Mouse (Mus musculus) adrenal gland, adult 8-10 months (tissue): ENCODE data around the gene Chst11. TPM values are rescaled to one million over a fixed set of nuclear protein-coding genes. Genes with fewer than 3 reads are reported as not detected.
A peak's percentile ranks its signal among the peaks of the same experiment; 100 is the strongest.

ENCODE experiments used
- DNase-seq: peaks from one replicate; pipeline ENCODE4 v3.0.0; 2022
- total RNA-seq, 4 experiments: library from RNA; stranded (reverse); gene quantifications; 2 replicates each; pipeline ENCODE4 v1.2.4; 2022

Chst11 gene
- total RNA-seq, 4 experiments from 2014 or later: 42.6 to 79.6 (median 61.1) TPM

DNA sequence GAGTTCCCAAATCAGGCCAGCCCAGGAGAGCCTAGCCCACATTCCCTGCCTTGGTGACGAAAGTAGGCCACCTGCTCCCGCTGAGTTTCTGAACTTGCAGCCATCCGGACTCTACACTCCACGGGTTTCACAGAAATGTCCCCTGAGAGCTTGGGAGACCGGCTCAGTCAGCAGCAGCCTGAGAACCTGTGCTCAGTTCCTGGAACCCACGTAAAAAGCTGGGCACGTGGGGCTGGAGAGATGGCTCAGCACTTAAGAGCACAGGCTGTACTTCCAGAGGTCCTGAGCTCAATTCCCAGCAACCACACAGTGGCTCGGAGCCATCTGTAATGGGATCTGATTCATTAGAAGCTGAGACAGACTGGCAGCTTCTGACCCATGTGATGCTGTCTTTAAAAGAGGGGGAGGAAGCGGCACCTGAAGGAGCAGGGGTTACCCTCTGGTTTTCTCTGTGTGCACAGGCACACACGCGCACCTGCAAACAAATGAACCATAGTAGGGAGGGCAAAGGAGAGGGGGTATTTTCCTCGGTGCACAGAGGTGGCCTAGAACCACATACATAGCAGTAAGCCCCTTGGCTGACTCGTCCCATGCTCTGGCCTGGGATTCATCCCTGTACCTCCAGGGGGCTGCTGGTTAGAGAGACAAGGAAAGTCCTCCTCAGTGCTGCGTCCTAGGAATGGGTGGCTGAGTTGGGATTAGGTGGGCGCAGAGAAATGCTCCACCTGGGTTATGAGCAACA is 196.7 kb downstream of the Chst11 start:
- no peak for DNase-seq

DNA sequence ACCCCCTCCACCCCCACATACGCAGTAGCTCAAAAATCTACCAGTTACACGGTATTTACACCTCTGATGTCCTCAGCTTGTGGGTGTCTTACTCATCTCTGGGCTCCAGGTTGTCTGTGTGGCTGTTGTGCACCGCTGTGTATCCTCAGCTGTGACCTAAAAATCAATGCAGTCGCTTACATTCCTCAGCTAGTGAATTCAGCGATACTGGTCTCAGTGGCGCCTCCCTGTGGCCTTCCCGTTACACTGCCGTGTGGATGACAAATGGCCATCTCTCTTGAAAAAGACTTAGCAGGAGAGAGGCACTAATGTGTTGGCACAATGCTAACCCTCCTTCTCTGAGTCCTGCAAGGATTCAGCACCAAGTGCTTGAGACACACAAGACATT is 197.3 kb downstream of the Chst11 start:
- peak; percentile 55 for DNase-seq

DNA sequence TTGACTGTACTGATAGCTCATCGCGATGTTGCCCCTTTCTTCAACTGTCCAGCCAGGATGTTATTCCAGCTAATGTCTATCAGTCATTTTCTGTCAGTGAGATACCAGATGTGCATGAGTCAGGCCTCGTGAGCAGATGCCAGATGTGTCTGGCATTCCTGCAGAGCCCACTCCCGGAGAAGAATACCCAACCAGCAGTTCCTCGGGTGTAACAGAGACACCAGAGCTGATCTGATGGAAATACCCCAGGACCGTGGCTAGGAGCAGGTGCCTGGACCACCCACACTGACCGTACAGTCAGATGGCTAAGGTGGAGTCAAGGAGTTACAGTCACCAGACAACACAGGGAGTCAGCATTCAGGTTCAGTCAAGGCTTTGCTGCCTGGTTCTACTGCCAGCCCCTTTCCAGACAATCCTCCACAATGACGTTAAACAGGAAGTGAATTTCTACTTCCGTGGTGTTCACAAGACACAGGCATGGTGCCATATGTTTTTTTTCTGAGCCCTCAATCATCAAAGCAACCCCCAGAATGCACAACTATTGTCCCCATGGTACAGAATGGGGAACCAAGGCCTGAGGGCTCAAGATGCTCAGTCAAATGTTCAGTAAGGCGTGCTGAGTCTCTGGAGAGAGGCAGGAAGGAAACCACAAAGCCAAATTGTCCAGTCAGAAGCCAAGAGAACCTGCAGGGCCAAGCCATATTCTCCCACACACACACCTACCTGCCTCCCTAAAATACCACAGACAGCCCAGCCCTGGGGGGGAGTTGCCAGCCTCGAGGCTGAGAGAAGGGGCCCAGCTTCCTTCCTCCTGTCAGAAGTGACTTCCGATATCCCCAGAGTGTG is 198.6 kb downstream of the Chst11 start:
- DNase-seq: no peak

DNA sequence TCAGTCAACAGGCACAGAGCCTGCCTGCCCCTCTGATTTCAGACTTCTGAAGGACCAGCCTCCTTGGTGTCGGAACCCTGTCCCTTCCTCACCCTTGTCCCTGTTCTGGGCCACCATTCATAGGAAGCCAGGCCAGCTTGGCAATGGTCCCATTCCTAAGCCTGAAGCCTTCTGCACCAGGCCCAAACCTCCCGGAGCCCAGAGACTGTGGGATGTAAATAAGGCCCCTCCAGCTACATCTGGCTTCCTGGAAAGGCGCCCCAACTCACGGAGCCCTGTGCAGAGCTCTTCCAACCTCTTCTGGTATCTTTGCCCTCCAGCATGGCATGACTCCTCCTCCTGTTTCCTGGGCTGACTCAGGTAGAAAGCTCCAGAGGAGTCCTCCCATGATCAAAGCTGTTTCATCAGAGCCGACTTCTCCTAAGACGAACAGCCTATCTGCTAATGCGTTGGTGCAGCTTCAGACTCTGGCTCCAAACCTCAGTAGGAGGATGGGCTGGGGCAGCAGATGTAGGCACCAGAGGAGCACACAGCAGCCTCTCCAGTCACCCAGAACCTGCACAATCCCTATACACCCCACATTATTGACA is 199.3 kb downstream of the Chst11 start:
- no peak for DNase-seq

DNA sequence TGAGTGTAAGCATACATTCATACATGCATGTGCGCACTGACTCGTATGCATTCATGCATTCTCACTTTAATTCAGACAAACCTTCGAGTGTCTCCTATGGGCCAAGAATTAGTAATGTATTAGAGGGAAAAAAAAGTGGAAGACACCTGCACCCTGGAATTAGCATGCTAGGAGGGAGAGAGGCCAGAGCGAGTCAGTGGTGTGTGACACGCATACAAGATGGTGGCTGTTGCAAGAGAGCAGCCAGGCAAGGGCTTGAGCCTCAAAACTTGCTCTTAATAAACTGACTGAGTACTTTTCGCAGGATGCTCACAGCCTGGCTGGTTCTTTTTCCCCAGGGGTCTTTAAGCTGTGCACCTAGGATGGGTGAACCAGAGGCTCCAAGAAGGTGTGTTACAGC is 199.8 kb downstream of the Chst11 start:
- no peak for DNase-seq

DNA sequence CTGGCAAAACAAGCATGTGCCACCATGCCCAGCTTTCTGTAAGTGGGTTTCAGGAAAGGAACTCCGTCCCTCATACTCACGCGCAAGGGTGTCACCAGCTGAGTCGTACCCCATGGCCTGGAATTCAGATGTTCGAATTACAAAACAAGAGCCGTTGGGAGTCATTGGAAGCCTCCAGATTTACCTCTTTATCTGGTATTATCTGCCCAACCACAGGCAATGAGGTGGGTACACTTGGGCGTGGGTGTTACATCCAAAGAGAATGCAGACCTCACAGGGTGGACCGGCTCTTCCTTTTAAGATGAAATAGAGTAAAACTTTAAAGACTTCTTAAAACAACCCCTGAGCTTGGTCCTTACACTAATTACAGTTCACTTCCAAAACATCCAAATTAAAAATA is 200.9 kb downstream of the Chst11 start:
- DNase-seq: no peak

DNA sequence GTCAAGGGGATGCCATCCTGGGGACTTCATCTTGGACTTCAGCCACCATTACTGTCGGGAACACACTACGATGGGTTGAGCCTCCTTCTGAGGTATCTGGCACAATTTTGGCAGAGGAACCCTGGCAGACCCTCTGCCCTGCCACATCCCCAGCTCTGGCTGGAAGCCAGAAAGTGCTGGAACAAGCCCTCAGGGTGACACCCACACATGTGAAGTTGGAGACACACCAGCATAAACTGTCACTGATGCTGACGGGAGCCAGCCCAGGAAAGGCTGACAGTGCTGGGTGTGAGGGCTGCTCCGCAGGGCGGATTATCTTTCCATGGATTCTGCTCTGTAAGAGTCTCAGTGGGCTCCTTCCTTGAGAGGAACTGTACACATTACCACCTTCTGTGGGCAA is 201.7 kb downstream of the Chst11 start:
- DNase-seq: no peak

DNA sequence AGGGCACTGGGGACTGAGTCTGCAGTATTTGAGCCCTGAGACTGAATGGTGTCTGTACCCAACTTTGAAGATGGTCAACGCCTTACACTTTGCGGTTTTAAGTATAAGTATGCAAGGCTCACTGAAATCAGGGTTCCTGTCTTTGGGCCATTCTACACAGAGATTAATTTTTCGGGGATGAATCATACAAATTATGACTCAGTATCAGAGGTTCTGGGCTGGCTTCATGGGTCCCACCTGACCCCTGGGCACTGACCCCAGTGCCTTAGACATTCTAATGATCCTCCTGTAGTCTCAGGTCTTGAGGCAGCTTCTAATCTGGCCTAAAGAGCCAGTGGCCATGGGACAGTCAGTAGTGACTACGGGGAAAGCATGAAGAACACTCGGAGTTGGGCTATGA is 203.8 kb downstream of the Chst11 start:
- DNase-seq: no peak

DNA sequence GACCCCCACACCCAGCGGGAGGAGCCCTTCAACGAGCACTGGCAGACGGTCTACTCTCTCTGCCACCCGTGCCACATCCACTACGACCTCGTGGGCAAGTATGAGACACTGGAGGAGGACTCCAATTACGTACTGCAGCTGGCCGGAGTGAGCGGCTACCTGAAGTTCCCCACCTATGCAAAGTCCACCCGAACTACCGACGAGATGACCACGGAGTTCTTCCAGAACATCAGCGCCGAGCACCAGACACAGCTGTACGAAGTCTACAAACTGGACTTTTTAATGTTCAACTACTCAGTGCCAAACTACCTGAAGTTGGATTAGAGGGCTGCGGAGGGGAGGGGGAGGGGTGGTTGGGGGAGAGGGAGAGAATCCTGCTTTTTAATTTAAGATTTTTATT is 206.2 kb downstream of the Chst11 start:
- no peak for DNase-seq

DNA sequence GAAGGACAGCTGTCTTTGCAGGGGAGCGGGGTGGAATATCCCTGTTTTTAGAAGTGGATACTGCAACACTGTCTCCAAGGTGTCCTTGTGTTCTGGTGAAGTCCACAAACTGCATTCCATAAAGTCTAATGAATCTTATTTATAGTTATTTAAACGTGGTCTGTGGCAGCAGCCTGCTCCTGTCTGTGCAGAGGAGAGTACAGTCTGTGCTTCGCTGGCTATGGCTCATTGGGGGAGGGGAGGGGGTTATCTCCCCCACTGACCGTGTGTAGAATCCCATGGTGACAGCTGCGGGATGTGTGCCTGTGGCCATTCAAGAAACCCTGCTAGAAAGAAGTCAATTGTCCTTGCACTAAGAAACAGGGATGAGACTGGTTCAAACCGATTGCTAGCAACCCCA is 206.7 kb downstream of the Chst11 start:
- no peak for DNase-seq

DNA sequence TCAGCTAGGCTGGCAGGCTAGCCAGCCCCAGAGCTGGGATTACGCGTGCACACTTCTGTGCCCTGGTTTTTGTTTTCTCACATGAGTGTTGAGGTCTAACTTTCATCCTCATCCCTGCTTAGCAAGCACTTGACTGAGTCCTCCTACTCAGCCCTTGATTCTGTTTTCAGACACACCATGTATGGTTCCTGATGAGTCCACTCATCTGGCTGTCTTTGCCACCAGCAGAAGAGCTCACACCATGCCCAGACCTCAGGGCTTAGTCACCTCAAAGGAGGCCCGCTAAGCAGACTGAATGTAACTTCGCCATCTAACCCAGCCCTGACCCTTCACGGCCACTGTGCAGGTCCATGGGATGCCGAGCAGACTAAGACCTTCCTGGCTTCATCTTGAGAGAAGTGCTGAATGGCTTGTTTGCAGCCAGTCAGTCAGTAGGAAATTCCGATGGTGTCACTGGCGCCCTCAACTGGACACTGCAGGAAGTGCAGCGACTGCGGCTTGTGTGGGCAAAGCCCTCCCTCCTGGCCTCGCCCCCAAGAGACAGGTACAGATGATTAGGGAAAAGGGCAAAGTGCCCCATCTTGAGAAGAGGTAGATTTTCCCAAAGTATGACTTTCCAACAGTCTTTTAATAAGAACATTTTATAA is 212.5 kb downstream of the Chst11 start:
- peak; percentile 56 for DNase-seq

DNA sequence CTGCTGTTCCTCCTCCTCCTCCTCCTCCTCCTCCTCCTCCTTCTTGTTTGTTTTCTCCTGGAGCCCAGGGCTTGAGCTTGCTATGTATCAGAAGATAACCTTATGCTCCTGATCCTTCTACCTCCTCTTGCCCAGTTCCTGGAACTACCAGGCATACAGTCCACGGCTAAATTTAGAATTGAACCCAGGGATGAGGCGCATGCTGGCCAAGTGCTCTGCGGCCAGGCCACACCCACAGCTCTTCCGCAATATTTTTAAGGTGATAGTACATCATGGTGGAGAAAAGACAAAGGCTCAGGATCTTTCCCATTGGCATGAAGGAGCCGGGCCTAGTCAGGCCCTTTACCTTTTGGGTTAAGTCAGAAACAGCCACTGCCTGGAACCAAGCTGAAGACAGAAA is 213.4 kb downstream of the Chst11 start:
- no peak for DNase-seq

DNA sequence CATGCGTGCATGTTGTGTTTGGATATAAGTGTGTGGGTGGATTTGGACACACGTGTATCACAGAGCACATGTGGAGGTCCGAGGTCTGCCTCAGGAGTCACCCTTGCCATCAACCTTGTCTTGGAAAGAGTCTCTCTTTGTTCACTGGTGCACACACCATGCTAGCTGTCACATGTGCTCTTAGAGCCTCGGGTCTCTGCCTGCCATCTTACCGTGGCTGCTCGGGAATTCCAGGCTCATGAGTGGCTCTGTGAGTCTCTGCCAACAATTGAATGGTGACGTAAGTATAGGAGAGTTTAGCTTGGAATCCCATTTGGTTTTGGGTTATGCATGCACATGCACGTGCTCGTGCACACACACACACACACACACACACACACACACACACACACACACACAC is 214.0 kb downstream of the Chst11 start:
- DNase-seq: no peak

DNA sequence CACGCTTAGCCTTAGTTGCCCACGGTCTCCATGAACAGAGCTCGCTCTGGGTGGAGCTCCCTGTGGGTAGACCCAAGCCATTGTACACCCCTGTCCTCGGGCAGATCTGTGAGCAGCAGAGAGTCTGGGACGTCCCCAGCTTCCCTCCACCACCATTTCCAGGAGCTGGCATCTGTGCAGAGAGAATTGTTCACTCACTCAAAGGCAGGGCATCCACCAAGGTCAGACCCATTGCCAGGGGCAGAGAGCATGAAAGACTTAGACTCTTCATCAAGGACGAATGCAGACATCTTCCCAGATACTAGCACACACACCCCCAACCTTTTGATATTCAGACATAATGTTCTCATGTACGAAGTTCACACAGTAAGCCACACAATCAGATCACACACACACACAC is 216.2 kb downstream of the Chst11 start:
- peak; percentile 55 for DNase-seq

DNA sequence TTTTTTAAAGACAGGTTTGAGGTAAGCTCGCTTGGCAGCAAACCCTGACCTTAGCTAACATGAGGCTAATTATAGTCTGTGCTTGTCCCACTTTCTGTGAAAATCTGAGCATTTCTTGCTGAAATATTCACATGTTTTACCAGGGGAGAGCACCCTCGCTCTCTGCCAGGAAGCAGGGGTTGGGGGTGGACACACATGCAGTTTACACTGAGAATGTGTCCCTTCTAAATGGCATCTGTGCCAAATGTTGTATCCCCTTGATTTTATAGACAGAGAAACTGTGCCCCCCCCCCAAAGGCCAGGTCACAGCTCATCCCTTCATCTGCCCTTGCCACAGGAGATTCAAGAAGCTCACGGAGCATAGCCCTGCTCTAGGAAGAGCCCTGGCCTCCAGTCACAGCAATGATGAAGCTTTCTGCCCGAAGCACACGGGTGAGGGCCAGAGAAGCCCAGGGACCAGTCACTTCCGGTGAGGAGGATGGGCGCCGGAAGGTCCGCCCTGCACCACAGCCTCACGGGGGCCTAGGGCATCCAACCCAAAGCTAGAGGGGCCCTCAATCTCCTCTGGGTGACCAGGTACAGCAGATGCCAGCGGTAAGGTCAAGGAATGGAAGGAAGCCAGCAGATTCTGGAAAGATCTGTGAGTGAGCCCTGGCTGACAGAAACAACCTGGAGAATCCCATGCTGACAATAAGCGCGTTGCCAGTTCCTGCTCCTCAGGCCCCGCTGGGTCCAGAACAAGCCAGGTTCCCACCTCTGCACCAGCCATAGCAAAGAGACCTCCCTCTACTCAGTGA is 217.8 kb downstream of the Chst11 start:
- no peak for DNase-seq

DNA sequence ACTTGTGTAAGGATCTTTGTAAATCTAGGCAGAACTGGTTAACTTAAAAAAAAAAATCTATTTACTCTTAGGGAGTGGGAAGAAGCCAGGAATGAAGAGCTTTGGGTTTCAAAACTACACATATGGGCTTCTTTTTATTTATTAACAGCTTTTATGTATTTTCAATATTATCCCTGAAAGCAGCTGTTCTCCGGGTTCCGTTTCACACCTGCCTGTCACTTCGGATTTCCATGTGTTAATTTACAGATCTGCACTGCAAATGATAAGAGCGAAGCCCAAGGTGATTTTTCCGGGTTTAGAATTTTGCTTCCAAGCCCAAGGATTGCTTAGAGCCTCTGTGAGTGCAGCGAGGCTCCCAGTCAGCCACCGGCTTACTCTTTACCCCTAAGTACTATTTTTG is 223.1 kb downstream of the Chst11 start:
- DNase-seq: no peak

DNA sequence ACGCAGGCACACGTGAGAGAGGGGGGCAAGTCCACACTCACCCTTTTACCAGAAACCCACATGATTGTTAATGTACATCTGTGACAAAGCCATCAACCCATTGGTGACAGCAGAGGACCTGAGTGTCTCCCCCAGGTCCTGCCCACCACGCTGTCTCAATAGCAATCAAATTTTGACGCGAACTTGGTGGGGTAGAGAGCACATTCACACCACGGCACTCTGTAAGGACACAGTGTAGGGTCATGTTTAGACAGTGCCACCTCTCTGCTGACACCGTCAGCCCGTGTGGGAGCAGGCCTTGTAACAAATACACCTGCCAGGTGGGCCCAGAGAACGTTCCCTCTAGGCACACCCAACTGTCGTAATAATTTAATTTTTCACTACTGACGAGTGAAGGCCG is 224.1 kb downstream of the Chst11 start:
- DNase-seq: no peak

DNA sequence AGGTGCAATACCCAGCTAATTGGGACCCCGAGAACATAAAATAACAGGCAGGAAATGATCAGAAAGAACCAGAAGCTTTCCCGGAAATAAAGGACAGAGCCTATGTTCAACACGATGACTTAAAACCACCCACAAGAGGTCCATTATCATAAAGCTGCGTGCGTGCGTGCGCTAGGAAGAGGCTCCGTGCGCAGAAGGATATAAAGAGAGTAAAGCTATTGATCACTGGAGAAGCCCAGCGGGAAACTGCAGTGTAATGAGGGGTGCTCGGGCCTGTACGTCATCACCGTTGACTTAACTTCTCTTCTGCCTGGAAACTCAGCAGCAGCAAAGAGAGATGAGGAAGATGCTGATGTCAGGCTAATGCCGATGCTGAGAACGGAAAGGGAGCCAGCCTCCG is 224.8 kb downstream of the Chst11 start:
- no peak for DNase-seq

DNA sequence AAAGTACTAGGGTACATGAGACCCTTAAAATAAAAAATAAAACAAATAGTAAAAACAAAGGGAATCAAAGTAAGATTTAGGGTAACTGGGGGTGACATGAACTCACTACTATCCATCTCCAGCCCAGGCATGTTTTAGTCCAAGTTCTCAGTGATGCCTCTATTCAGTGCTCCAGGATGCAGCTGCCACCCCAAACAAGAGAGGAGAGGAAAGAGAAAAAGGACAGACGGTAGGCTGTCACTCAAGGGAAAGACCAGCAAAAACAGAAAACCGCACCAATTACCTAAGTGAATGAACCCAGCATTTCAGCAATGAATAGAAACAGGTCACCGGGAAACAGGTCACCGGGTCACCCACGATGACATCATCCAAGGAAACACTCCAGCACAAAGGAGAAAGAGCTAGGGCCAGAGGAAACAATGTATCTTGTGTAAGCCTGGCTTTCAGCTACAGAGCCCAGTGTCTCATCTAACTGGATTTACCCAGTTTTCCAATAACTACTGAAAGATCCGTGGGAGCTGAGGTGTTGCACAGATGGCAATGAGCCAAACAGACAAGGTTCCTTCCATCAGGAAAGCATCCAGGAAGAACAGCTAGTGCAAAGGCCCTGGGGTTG is 225.8 kb downstream of the Chst11 start:
- DNase-seq: no peak

DNA sequence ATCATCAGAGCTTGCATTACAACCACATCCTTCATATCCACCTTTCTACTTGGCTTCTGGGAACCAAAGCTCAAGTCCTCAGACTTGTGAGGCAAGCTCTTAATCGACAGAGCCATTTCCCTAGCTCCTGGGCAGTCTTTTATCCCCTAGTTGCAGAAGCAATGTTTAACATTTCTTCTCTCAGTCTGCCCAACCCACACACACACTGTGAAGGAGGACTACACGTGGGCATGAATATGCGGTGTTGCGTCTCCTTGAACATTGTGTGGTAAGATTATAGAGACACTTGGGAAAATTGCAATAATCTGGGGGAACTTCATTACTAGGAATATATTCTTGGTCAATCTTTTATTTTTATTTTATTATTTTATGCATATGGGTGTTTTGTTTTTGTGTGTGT is 227.3 kb downstream of the Chst11 start:
- no peak for DNase-seq

DNA sequence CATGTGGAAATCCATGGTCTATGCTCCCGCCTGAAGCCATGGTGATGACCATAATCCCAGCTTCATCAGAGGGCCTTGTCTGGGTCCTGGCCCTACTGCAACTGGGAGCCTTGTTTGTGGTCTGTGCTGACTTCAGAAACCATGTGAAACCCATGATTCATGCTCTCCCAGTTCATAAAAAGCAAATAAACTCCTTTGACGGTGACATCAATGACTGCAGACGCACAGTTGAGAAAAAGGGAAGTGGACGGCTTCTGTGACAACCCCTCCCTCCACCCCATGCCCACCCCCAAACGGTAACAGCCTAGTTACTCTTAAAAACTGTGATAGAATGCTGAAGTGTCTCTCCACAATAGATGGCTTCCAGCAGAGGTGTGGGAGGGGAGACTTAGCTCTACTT is 230.3 kb downstream of the Chst11 start:
- no peak for DNase-seq

DNA sequence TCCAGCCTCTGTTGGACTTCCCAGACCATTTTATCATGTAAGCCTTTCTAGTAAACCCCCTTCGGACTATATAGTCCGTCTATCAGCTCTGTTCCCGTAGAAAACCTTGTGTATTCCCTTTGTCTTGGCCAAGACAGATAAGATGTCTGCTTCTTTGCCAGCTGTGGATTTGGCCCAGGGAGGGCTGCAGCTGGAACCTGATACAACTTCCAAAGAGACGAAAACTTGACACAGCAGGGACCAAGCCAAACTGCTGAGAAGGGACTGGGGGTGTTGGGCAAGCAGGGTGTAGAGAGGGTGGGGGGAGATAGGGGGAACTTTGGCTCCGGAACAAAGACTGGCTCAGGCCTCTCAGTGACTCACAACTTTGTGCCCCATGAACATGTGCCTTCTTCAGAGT is 232.0 kb downstream of the Chst11 start:
- no peak for DNase-seq
